Mouse (Mus musculus) intestine, embryonic 14.5 days (tissue): ENCODE data around the gene Trir. TPM values are rescaled to one million over a fixed set of nuclear protein-coding genes. Genes with fewer than 3 reads are reported as not detected.

Experiments
- ATAC-seq: fragments of 200-750 bp; cut with Nextera tagmentation; replicated peaks from 2 replicates; pipeline ENCODE4 v1.8.0; 2017; ENCODE audit warnings: low read depth, moderate number of reproducible peaks, moderate TSS enrichment, moderate library complexity; ENCODE audit not compliant: low FRiP score, low TSS enrichment
- DNase-seq: peaks from one replicate; pipeline ENCODE4 v3.0.0-alpha.2; 2018; ENCODE audit warnings: low spot score
- H3K27ac ChIP-seq: fragments of 300-500 bp; sonication (generic); 2 replicates; pipeline ENCODE4 v1.5.1; 2014; ENCODE audit warnings: low read depth, mild to moderate bottlenecking, control low read depth
- H3K27me3 ChIP-seq: fragments of 300-500 bp; sonication (generic); replicated peaks from 2 replicates; pipeline ENCODE4 v1.6.1; 2014; ENCODE audit warnings: low read length, control low read depth; ENCODE audit not compliant: control insufficient read depth, insufficient read depth
- H3K36me3 ChIP-seq: fragments of 300-500 bp; sonication (generic); 2 replicates; pipeline ENCODE4 v1.6.1; 2014; ENCODE audit warnings: low read length, control low read depth; ENCODE audit not compliant: control insufficient read depth, insufficient read depth
- H3K4me1 ChIP-seq: fragments of 300-500 bp; sonication (generic); replicated peaks from 2 replicates; pipeline ENCODE4 v1.6.1; 2014; ENCODE audit warnings: low read length, control low read depth, mixed read lengths; ENCODE audit not compliant: control insufficient read depth, insufficient read depth
- H3K4me2 ChIP-seq: fragments of 300-500 bp; sonication (generic); 2 replicates; pipeline ENCODE4 v1.6.1; 2014; ENCODE audit warnings: low read length
- H3K4me3 ChIP-seq: fragments of 300-500 bp; sonication (generic); 2 replicates; pipeline ENCODE4 v1.5.1; 2014; ENCODE audit warnings: low read depth, low read length, control low read depth, mixed read lengths
- H3K9ac ChIP-seq: fragments of 300-500 bp; sonication (generic); 2 replicates; pipeline ENCODE4 v1.6.1; 2014; ENCODE audit warnings: mild to moderate bottlenecking, low read length
- H3K9me3 ChIP-seq: fragments of 300-500 bp; sonication (generic); 2 replicates; pipeline ENCODE4 v1.6.1; 2016; ENCODE audit warnings: low read length, control low read depth; ENCODE audit not compliant: control insufficient read depth
- WGBS: fragments of 180-500 bp; shearing (Covaris S2); extraction: QIAGEN DNeasy Blood & Tissue Kit; methylation state at CpG from one replicate; pipeline ENCODE4 v1.1.7; 2014; 5-methylcytosine and 5-hydroxymethylcytosine counted together
- polyA plus RNA-seq: library from polyadenylated mRNA; unstranded; fragments of >200 nt; fragmentation: Nextera tagmentation; extraction: Ambion mirVana; gene quantifications from 2 replicates; pipeline ENCODE4 v1.2.1, GENCODE M21; 2014

Gene Trir
- polyA plus RNA-seq, 1 experiment from 2014 or later, result 143 TPM

GRCm38 (mm10) chr8:85013230-85013840 lies 13.3 kb upstream of the Trir start:
- H3K27ac ChIP-seq, result no peak overlapping the region
- H3K4me3 ChIP-seq, result peak overlapping the region; percentile 17
- H3K4me2 ChIP-seq, result peak overlapping the region; percentile 46
- ATAC-seq, result peak; percentile 59
- H3K27me3 ChIP-seq, result peaks cover 45% of the 10 kb centered on the region
- no peak overlapping the region for H3K9ac ChIP-seq
- peaks cover 9% of the 10 kb centered on the region for H3K36me3 ChIP-seq
- DNase-seq, result peak; percentile 83
- no peaks in the 10 kb centered on the region for H3K9me3 ChIP-seq
- 3% methylated on average over 23 of the region's 26 CpGs for WGBS
- no peaks in the 10 kb centered on the region for H3K4me1 ChIP-seq

GRCm38 (mm10) chr8:85014431-85014830 lies 12.2 kb upstream of the Trir start, which contains the start of gene Best2:
Gene Best2 (minus strand): TSS chr8:85014531.
- H3K27me3 ChIP-seq, result peaks cover 37% of the 10 kb centered on the region
- H3K4me1 ChIP-seq, result no peaks in the 10 kb centered on the region
- H3K36me3 ChIP-seq, result peaks cover 20% of the 10 kb centered on the region
- no peak within 1 kb of the TSS for H3K27ac ChIP-seq
- no peaks in the 10 kb centered on the region for H3K9me3 ChIP-seq
- 53% methylated on average over 2 of the region's 2 CpGs for whole genome bisulfite sequencing
- H3K4me2 ChIP-seq, result peak within 1 kb of the TSS; percentile 46
- no peak for DNase-seq
- ATAC-seq, result no peak
- H3K4me3 ChIP-seq, result peak within 1 kb of the TSS; percentile 17
- H3K9ac ChIP-seq, result no peak within 1 kb of the TSS

GRCm38 (mm10) chr8:85016724-85017123 lies 9.9 kb upstream of the Trir start:
- H3K36me3 ChIP-seq, result peaks cover 35% of the 10 kb centered on the region
- WGBS, result 68% methylated on average over 10 of the region's 10 CpGs
- no peaks in the 10 kb centered on the region for H3K9me3 ChIP-seq
- H3K27me3 ChIP-seq, result peaks cover 19% of the 10 kb centered on the region
- no peak overlapping the region for H3K9ac ChIP-seq
- no peak for DNase-seq
- no peak overlapping the region for H3K4me2 ChIP-seq
- ATAC-seq, result no peak
- H3K4me3 ChIP-seq, result no peak overlapping the region
- H3K27ac ChIP-seq, result no peak overlapping the region
- no peaks in the 10 kb centered on the region for H3K4me1 ChIP-seq

GRCm38 (mm10) chr8:85017209-85017608 lies 9.4 kb upstream of the Trir start:
- Histone ChIP-seq H3K27me3 (peaks cover 18% of the 10 kb centered on the region; the same call in 1 of the 2 replicates), H3K4me3 (no peak overlapping the region), H3K27ac (no peak overlapping the region), H3K9me3 (no peaks in the 10 kb centered on the region), H3K9ac (no peak overlapping the region), H3K4me1 (no peaks in the 10 kb centered on the region), H3K36me3 (peaks cover 39% of the 10 kb centered on the region), H3K4me2 (no peak overlapping the region)
- ATAC-seq (no peak), DNase-seq (no peak)
- WGBS, result 44% methylated on average over 5 of the region's 5 CpGs

- H3K27me3 ChIP-seq, result no peaks in the 10 kb centered on the region
- no peak overlapping the region for H3K4me2 ChIP-seq
- peaks cover 56% of the 10 kb centered on the region for H3K36me3 ChIP-seq
- H3K4me3 ChIP-seq, result no peak overlapping the region
- DNase-seq (no peak), ATAC-seq (no peak)
- H3K4me1 ChIP-seq, result peaks cover 14% of the 10 kb centered on the region
- no peaks in the 10 kb centered on the region for H3K9me3 ChIP-seq
- H3K9ac ChIP-seq, result no peak overlapping the region
- WGBS, result 95% methylated on average over 3 of the region's 3 CpGs
- no peak overlapping the region for H3K27ac ChIP-seq
Observed at GRCm38 (mm10) chr8:85021514-85022055, 5.0 kb upstream of the Trir start.

GRCm38 (mm10) chr8:85023846-85024245 lies 2.8 kb upstream of the Trir start:
- DNase-seq (no peak), ATAC-seq (no peak)
- no peak overlapping the region for H3K27ac ChIP-seq
- no peaks in the 10 kb centered on the region for H3K9me3 ChIP-seq
- H3K4me1 ChIP-seq, result peaks cover 24% of the 10 kb centered on the region
- WGBS, result 92% methylated on average over 3 of the region's 3 CpGs
- 0 out of 2 replicates have a peak overlapping the region, but pooled peaks have one; percentile 93 for H3K4me3 ChIP-seq
- H3K27me3 ChIP-seq, result no peaks in the 10 kb centered on the region
- peak overlapping the region; percentile 66 for H3K4me2 ChIP-seq
- no peak overlapping the region for H3K9ac ChIP-seq
- peaks cover 42% of the 10 kb centered on the region for H3K36me3 ChIP-seq

- WGBS, result 4% methylated on average over 30 of the region's 30 CpGs
- peak within 1 kb of the TSS; percentile 67 for H3K9ac ChIP-seq
- ATAC-seq, result peak; percentile 93
- peak within 1 kb of the TSS; percentile 89 for H3K27ac ChIP-seq
- H3K36me3 ChIP-seq, result peaks cover 41% of the 10 kb centered on the region
- DNase-seq, result peak; percentile 91
- peak within 1 kb of the TSS; percentile 66 for H3K4me2 ChIP-seq
- peak within 1 kb of the TSS; percentile 93 for H3K4me3 ChIP-seq
- no peaks in the 10 kb centered on the region for H3K9me3 ChIP-seq
- H3K27me3 ChIP-seq, result no peaks in the 10 kb centered on the region
- H3K4me1 ChIP-seq, result peaks cover 28% of the 10 kb centered on the region
Observed at GRCm38 (mm10) chr8:85025098-85025932, 1.3 kb upstream of the Trir start, which contains the start of gene Asna1. Gene Asna1 (minus strand): TSS chr8:85025281.

- H3K9ac ChIP-seq, result peak overlapping the region; percentile 90
- H3K27me3 ChIP-seq, result no peaks in the 10 kb centered on the region
- no peaks in the 10 kb centered on the region for H3K9me3 ChIP-seq
- peak overlapping the region; percentile 66 for H3K4me2 ChIP-seq
- peaks cover 49% of the 10 kb centered on the region for H3K36me3 ChIP-seq
- peak overlapping the region; percentile 89 for H3K27ac ChIP-seq
- DNase-seq, result no peak
- WGBS, result 1% methylated on average over 13 of the region's 13 CpGs
- no peak for ATAC-seq
- H3K4me3 ChIP-seq, result peak overlapping the region; percentile 93
- peaks cover 28% of the 10 kb centered on the region for H3K4me1 ChIP-seq
Observed at GRCm38 (mm10) chr8:85027516-85027855, 863 bp downstream of the Trir start.
